Mouse (Mus musculus): ENCODE measurements around the gene Itgb6.

Gene Itgb6

GRCm38 (mm10) chr2:60674413-60674812 lies 48.0 kb downstream of the Itgb6 start:
- DNase-seq (ENCODE audit: low spot score in 2 of 2) = no peak

- DNase-seq (ENCODE audit: low spot score in 2 of 2) = no peak
These were observed 49.2 kb downstream of the Itgb6 start for GRCm38 (mm10) chr2:60672973-60673954.

DNA sequence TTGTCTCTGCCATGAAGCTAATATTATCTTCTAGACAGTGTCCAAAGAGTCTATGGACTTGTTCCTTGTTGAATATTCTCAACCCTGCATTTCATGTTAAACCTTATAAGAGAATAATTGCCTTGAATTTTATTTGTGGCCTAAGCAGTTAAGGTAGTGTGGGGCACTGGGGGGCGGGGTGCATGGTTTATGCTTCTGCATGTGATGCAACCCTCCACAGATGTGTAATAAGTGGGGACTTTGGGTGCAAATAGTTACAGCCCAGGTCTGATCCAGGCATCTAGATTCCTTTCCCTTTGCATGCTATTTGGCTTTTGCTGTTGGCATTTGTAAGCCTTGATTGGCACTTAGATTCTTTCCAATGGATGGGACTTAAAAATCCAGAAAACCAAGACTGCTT lies 51.2 kb downstream of the Itgb6 start:
- DNase-seq (ENCODE audit: low spot score in 2 of 2) = no peak

GRCm38 (mm10) chr2:60663071-60663470 lies 59.4 kb downstream of the Itgb6 start:
- DNase-seq (ENCODE audit: low spot score in 2 of 2) = no peak

DNA sequence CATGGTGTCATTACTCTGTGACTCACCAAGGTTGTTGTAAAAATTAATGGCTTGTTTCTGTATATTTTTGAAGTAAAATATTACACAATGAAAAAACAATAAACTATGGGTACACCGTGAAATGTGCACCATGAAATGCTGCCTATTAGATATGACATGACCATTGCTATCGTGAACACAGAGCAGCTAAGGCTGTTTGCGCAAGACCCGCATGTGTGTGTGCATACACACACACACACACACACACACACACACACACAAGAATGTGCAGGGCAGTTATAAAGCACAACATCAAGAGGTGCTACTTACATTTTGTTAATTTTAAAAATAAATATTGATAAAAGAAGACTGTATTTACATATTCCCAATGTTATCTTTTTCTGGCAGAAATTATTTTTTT lies 62.5 kb downstream of the Itgb6 start:
- DNase-seq (ENCODE audit: low spot score in 2 of 2) = no peak

DNA sequence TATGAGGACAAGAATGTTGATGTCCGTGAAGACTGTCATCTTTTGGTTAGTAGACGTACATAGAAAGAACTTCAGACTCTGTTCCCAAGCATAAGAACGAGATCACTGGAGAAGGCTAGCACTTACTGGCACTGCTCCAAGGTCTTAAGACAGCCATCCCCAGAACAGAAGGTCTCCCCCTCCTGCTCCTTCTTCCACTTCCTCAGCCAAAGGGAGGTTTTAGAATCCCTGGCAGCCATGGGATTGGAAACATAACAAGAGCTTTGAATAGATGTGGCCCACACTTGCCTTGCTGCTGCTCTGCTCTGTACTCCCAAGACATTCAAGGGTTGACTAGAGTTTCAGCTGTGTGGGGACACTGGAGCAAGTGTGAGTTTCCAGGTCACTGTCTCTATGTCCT lies 63.5 kb downstream of the Itgb6 start:
- no peak for DNase-seq (ENCODE audit: low spot score in 2 of 2)

- DNase-seq (ENCODE audit: low spot score in 2 of 2) = no peak
These were observed 67.6 kb downstream of the Itgb6 start for GRCm38 (mm10) chr2:60654828-60655227.

DNA sequence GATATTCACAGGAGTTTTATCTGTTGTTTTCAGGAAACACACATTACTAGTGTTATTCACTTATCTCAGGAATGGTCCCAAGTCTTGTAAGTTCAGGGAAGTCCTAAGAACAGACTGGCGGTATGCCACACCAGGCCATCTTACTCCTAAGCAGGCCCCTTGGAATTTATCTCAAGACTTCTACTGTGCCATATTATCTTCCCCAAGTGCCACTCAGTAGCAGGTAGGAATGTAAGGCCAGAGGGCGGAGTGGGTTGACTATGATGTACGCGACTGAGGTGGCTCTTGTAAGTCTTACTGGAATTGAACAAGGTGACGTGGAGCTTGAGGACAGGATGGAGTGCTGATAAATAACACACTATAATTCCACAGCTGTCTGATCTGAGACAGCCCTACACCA lies 72.3 kb downstream of the Itgb6 start:
- no peak for DNase-seq (ENCODE audit: low spot score in 2 of 2)

GRCm38 (mm10) chr2:60647650-60648049 lies 74.8 kb downstream of the Itgb6 start:
- DNase-seq (ENCODE audit: low spot score in 2 of 2) = no peak

- no peak for DNase-seq (ENCODE audit: low spot score in 2 of 2)
These were observed 75.9 kb downstream of the Itgb6 start for GRCm38 (mm10) chr2:60646583-60646982.

DNA sequence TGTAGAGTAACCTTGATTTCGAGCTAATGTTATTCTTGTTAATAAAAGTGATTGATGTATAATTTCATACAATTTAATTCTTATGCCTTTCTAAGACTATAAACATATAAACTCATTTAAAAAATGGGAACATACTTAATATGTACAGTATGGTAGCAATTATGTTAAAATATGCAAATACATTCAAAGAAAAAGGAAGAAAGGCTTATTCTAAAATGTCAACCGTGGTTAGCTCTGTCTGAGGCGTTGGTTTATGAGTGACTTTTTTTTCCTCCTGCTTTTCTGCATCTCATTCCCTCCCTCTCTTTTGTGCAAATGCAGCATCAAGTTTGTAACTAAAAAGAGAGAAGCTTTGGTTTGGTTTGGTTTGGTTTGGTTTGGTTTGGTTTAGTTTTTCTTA lies 79.0 kb downstream of the Itgb6 start:
- DNase-seq (ENCODE audit: low spot score in 2 of 2) = no peak

DNA sequence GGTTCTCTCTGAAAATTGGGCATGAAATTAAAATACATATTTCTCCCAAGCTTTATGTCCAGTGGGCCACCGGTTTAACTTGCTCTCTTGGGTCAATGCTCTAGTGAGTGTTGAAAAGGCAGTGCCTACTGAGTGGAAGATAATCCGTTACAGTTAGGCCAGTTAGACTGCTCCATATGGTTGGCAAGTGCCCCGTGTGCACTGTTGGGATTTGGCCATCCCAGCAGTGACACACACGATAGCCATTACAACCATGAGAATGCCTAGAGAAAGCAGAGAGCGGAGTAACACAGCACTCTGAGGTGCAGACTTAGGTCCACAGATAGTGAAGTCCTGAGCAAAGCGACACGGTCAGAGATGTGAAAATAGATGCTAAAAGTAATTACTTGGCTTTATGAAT lies 79.8 kb downstream of the Itgb6 start:
- DNase-seq (ENCODE audit: low spot score in 2 of 2) = no peak

DNA sequence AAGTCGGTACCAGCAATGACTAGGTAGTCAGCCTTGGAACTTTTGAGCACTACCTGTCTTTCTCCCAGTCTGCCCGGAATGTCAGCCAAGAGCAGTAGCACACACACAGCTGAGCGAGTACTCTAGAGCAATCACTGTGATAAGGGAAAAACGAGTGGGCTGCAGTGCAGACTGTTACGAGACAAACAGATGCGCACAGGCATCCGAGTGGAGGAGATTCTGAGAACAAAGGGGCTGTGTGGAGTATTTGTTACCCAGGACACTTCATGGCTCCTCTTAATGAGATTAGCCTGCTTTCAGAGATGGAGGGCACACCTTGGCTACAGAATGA lies 82.1 kb downstream of the Itgb6 start:
- no peak for DNase-seq (ENCODE audit: low spot score in 2 of 2)

- DNase-seq (ENCODE audit: low spot score in 2 of 2) = no peak
These were observed 82.7 kb downstream of the Itgb6 start for GRCm38 (mm10) chr2:60639617-60640341.

DNA sequence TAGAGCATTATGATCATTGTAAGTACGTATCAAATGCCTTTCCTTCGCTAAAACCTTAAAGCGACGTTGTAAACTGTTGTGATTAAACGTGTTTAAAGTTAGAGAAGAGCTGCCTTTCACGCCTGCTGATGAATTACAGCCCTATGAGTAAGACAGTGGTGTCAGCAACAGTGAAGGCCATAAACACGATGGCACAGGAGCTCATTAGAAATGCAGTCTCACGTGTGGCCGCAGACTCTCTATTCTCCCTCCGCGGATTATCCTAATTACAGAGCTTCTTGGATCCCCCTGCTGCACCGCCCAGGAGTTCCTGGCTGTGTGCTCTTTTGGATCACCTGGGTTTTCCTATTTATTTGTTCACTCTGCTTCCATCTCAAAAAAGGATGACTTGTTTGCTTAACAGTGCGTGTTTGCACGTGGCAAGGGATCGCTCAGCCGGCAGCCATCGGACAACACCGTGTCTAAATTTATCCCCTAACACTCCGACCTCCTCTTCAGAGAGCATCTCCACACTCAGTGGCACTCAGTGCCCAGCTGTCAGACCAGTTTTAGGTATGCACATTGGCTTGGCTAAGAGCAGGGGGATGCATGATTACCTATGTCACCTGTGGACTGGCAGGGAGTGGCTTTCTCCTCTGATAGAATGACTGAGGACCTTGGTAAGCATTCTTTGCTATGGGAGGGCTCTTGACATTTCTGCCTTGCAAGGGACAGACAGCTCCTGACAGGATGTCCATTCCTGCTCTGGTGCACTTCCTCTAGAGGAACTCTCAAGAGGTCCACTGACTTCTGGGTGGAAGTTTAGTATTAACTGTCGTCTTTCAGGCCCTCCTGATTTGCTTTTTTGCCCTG lies 85.3 kb downstream of the Itgb6 start:
- no peak for DNase-seq (ENCODE audit: low spot score in 2 of 2)

DNA sequence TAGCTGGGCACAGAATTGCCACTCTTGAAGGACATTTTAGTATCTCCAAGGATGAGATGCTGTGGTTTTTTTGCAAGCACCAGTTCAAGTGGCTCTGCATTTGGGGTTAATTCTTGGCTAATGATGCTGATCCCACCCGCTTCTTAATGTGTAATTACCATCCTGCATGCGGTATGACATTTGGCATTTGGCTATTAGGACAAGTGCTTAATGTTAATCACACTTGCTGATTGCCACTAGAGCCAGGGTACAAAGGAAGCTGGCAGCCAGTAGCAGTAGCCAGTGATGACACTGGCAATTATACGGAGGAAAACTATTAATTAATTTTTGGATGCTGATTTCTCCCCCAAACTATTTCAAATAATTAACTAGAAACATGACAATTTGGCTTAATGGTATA lies 86.0 kb downstream of the Itgb6 start:
- no peak for DNase-seq (ENCODE audit: low spot score in 2 of 2)

DNA sequence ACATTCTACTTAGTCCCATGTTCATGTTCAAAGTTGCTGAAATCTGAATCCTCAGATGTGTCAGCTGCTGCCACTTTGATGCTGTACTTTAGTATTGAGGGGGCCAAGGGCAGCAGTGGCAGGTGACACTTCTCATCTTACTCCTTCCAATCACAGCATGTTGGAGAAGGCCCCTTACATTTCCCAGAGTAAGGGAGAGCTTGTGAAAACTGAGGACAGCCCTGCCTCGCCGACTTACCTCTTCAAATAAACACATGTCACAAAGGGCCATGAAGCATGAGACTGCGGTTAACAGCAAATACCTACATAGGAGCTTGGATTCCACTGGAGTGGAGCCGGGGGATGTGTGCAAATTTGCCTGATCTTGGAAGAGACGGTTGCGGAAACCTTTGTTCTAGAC lies 86.4 kb downstream of the Itgb6 start:
- DNase-seq (ENCODE audit: low spot score in 2 of 2) = no peak

DNA sequence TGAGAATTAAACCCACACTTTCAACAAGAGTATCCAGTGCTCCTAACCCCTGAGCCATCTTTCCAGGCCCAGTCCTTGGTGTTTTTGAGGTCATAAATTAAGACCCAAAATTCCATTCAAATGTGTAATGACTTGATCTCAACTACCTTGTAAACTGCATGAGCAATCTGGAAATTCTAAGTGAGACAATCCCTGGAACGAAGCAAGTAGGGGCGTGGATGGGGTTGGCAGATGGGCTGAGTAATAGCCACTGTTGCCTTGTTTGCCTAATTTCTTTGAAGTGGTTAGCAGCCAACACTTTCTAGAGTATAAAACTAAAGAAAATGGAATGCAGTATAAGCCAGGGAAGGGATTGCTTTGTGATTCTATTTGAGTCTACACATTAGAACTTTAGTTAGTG lies 89.7 kb downstream of the Itgb6 start:
- DNase-seq (ENCODE audit: low spot score in 2 of 2) = no peak

DNA sequence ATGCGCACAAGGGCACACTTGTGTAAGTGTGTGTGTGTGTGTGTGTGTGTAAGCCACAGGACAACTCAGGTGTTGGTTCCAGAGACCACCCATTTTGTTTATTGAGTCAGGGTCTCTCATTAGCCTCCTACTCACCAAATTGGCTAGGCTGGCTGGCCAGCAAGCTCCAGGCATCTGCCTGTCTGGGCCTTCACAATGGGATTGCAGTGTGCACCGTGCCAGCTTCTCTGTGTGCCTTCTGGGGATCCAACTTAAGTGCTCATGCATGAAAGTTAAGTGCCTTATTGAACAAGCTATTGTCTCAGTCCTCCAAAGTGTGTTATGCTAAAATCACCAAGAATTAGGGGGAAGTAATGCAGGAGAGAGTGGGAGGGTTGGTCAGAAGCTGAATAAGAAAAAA lies 92.1 kb downstream of the Itgb6 start:
- no peak for DNase-seq (ENCODE audit: low spot score in 2 of 2)

- no peak for DNase-seq (ENCODE audit: low spot score in 2 of 2)
These were observed 94.5 kb downstream of the Itgb6 start for GRCm38 (mm10) chr2:60627952-60628351.

GRCm38 (mm10) chr2:60627515-60627914 lies 94.9 kb downstream of the Itgb6 start:
- DNase-seq (ENCODE audit: low spot score in 2 of 2) = no peak

- DNase-seq (ENCODE audit: low spot score in 2 of 2) = no peak
These were observed 96.7 kb downstream of the Itgb6 start for GRCm38 (mm10) chr2:60625766-60626165.
